Mouse (Mus musculus) adrenal gland, postnatal 10 days (tissue): ENCODE data around the gene Gtf3c5. TPM values are rescaled to one million over a fixed set of nuclear protein-coding genes. Genes with fewer than 3 reads are reported as not detected.

Source experiments
- DNase-seq: peaks from one replicate; pipeline ENCODE4 v3.0.0; 2021; ENCODE audit warnings: mixed read lengths
- long read RNA-seq, 2 experiments: library from polyadenylated mRNA; stranded (forward); transcript quantifications; one replicate each; pipeline ENCODE4 v2.0.0; 2021
- total RNA-seq, 2 experiments: library from RNA; stranded (reverse); gene quantifications; 2 replicates each; pipeline ENCODE4 v1.2.3; 2021

Gene Gtf3c5
- total RNA-seq: 10 to 100 TPM; 15.5 to 21.5 TPM
- long read RNA-seq, experiment 1, transcript Gtf3c5-201 (12 exons, 2,739 nt): major isoform, 8 of 18 reads
- long read RNA-seq, experiment 1, partial matches to known transcripts: 2 of 18 reads
- long read RNA-seq, experiment 1, other reads (novel, unspliced or antisense): 8 of 18 reads
- long read RNA-seq, experiment 2, transcript Gtf3c5-201 (12 exons, 2,739 nt): major isoform, 5 of 29 reads
- long read RNA-seq, experiment 2, partial matches to known transcripts: 0 of 29 reads
- long read RNA-seq, experiment 2, other reads (novel, unspliced or antisense): 24 of 29 reads

- DNase-seq: no peak
These were observed at the start of gene Gtf3c5 for GRCm38 (mm10) chr2:28583651-28584050. Gene Gtf3c5, minus strand, starts transcription at chr2:28583751.

DNA sequence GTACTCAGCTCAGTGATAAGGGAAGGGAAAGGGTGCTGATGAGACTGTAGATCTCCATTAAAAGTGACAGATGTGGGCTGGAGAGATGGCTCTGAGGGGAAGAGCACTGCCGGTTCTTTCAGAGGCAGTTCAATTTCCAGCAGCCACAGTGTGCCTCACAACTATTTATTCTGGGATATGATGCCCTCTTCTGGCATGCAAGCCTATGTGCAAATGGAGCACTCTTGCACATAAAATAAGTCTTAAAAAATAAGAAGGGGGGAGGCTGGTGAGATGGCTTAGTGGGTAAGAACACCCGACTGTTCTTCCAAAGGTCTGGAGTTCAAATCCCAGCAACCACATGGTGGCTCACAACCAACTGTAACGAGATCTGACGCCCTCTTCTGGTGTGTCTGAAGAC, 49.6 kb upstream of the Gtf3c5 start:
- DNase-seq: no peak

- no peak for DNase-seq
These were observed 49.1 kb upstream of the Gtf3c5 start for GRCm38 (mm10) chr2:28632626-28633025.

DNA sequence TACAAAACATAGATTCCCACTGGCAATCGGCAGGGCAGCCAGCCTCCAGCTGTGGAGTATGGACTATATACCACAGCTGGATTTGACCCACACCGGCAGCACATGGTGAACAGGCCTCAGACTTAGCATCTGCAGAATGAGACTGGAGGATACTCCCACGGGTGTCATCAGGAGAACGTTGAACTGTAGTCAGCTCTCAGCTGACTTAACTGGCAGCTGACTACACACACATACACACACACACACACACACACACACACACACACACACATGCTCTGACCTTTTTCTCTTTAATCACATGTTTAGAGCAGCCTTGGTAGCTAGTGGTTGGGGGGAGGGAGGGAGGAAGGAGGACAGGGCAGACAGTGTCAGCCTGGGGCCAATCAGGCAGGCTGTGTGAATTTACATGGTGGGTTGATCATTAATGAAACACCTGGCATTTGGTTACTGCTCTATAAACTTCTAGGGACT, 46.4 kb upstream of the Gtf3c5 start:
- DNase-seq: peak; percentile 13

- no peak for DNase-seq
These were observed 44.5 kb upstream of the Gtf3c5 start for GRCm38 (mm10) chr2:28628053-28628452.

- DNase-seq: no peak
These were observed 42.5 kb upstream of the Gtf3c5 start for GRCm38 (mm10) chr2:28626038-28626437.

GRCm38 (mm10) chr2:28624870-28625269, 41.3 kb upstream of the Gtf3c5 start:
- DNase-seq: no peak

- peak; percentile 53 for DNase-seq
These were observed 39.1 kb upstream of the Gtf3c5 start for GRCm38 (mm10) chr2:28622521-28623124.

DNA sequence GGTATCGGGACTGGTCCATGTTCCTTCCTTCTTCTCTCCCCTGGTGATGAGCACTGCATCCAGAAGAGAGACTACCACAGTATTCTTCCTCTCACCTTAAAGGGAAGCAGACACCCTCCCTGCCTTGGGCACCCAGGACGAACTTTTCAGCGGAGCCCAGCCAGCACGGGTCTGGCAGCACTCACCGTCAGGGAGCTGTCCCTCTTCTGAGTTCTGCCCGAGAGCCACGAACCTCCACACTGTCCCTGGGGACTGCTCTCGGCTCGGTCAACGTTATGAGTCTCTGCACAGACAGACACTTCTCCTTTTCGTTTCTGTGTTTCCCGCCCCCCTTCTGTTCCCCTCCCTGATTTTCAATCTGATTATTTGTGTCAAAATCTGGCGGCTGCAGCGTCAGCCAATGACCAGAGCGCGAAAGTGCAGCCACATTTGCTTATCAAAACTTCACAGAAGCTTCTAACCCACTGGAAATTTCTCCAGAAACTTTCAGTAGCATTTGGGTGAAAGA, 38.2 kb upstream of the Gtf3c5 start, which contains the start of gene Gfi1b:
Gene Gfi1b (minus strand): TSS at position 319 of the 508 bp plus-strand sequence.
- DNase-seq: peak; percentile 34

DNA sequence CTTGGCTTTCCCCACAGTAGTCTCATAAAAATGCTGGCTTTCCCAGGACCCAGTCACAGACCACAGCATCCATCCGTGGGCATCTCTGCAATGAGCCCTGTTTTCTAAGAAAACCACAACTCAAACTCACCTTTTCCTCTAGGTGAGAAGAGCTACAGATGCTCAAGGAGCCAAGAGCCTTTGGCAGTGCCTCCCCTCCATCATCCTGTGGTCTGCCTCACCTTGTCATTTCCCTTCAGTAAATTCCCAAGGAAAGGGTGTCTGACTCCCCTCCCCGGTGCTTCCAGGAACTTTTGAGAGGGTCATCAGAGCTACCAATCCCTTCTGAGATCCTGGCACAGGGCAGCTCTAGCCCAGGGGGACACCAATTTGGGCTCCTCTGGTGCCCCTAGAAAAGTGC, 37.6 kb upstream of the Gtf3c5 start:
- no peak for DNase-seq

DNA sequence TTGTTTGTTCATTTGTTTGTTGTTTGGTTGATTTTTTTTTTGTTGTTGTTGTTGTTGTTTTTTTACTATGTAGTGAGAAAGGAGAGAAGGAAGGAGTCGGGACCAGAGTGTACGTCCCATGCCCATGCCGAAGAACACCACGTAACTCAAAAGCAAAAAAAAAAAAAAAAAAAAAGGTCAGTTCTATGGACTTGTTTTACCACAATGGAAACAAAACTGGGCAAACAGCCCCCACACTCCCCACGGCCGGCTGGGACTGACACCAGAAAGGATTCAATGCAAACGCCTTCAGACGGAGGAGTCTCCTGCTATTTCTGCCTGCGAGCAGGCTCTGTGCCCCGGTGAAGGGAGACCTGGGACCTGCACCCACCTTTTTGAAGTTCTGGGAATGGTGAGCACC, 37.0 kb upstream of the Gtf3c5 start:
- no peak for DNase-seq

- no peak for DNase-seq
These were observed 35.8 kb upstream of the Gtf3c5 start for GRCm38 (mm10) chr2:28619369-28619768.

GRCm38 (mm10) chr2:28618777-28619336, 35.3 kb upstream of the Gtf3c5 start:
- no peak for DNase-seq

- DNase-seq: no peak
These were observed 34.2 kb upstream of the Gtf3c5 start for GRCm38 (mm10) chr2:28617498-28618486.

DNA sequence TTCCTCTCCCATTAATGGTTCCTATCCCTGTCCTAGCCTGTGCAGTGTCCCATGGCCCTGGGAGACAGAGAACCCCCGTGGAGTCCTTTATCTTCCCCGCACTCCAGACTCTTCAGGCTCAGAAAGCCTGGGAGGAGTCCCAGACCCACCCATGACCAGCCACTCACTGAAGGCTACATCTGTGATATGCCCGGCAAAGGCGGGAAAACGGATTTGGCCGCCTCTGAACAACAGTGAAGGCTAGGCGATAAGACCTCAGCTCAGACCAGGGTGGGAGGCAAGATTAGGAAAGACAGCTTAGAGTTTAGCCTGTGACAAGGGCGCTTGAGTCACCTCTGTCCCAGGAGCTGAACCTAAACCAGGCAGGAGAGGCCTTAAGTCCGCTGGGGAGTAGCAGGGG, 33.3 kb upstream of the Gtf3c5 start:
- DNase-seq: no peak

- no peak for DNase-seq
These were observed 32.8 kb upstream of the Gtf3c5 start for GRCm38 (mm10) chr2:28616358-28616757.

DNA sequence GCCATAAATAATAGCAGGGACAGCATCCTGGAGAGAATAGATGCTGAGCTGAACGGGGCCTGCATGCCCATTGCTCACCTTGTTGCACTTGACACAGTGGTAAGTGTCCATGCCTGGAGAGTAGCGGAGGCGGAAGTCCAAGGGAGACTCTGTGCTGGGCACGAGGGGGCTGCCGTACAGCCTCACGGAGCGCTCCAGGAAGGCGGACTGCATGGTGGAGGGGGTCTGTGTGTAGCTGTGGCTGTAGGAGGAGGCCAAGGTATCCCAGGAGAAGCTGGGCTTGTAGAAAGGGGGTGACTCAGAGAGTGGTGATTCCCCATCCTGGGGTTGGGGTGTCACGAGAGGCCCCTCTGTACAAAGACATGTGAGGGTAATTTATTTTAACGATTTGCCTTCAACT, 30.0 kb upstream of the Gtf3c5 start:
- DNase-seq: no peak

- DNase-seq: no peak
These were observed 29.0 kb upstream of the Gtf3c5 start for GRCm38 (mm10) chr2:28612436-28613063.

GRCm38 (mm10) chr2:28611407-28611787, 27.8 kb upstream of the Gtf3c5 start:
- no peak for DNase-seq

- DNase-seq: no peak
These were observed 27.3 kb upstream of the Gtf3c5 start for GRCm38 (mm10) chr2:28610716-28611406.

- DNase-seq: no peak
These were observed 26.3 kb upstream of the Gtf3c5 start for GRCm38 (mm10) chr2:28609851-28610250.
